Mouse (Mus musculus) left cerebral cortex, adult 18-20 months (tissue): Measurements from ENCODE around the gene Pbx1. TPM values are rescaled to one million over a fixed set of nuclear protein-coding genes. Genes with fewer than 3 reads are reported as not detected.

Source experiments
- DNase-seq, 2 experiments: peaks; one replicate each; pipeline ENCODE4 v3.0.0; 2021 to 2022; ENCODE audit warnings: low spot score in 2 of 2, mixed read lengths in 1 of 2
- total RNA-seq, 2 experiments: library from RNA; stranded (reverse); gene quantifications; 2 replicates each; pipeline ENCODE4 v1.2.3; 2021

Gene Pbx1
- total RNA-seq, 2 experiments from 2014 or later: 130 to 135 TPM

DNA sequence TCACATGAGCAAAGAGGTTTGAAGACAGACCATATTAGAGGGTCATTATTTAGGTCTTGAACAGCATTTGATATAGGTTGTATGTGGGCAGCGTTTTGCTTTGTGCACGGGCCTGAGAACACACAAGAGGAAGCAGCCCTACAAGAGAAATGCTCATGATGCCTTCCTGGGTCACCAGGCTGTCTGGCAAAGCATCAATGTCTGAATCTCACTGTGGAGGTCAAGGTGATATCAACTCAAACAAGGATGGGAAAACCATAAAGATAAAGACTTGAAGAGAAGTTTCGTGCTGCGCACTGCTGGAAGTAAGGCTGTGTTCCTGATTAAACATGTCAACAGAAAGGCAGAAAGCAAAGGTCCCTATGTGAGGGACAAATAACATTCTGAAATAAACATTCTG lies 157.8 kb downstream of the Pbx1 start:
- DNase-seq: no peak

DNA sequence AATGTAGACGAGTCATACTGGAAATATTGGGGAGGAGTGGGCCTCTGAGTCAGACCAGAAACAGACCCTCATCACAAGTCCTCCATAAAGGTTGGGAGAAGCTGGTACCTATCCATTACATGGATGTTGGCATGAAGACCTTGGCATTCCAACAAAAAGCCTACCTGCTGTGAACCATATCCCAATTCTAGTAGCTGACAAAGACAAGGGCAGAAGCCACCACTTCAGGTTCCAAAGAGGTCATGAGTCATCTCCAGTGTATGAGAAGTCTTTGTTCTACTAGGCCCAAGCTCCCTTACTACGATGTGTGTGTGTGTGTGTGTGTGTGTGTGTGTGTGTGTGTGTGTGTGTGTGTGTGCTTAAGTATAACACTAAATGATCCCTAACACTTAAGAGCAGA lies 160.0 kb downstream of the Pbx1 start:
- no peak for DNase-seq

DNA sequence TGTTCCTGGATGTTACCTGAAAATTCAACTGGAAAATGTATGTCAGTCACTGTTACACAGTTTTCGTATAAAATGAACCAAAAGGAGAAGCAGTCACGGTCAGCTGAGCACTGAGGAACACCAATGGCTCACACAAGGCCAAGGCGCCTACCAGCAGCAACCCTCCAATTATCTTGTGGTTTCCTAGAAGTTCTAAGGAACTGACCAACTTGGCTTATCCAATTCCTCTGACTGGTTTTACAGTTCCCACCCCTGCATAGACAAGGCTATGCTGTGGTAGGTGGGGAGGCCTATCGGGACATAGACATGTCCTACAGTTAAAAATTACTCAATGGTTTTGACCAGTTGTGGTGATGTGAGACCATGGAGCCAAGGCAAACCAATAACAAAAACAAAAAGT lies 160.9 kb downstream of the Pbx1 start:
- no peak for DNase-seq

DNA sequence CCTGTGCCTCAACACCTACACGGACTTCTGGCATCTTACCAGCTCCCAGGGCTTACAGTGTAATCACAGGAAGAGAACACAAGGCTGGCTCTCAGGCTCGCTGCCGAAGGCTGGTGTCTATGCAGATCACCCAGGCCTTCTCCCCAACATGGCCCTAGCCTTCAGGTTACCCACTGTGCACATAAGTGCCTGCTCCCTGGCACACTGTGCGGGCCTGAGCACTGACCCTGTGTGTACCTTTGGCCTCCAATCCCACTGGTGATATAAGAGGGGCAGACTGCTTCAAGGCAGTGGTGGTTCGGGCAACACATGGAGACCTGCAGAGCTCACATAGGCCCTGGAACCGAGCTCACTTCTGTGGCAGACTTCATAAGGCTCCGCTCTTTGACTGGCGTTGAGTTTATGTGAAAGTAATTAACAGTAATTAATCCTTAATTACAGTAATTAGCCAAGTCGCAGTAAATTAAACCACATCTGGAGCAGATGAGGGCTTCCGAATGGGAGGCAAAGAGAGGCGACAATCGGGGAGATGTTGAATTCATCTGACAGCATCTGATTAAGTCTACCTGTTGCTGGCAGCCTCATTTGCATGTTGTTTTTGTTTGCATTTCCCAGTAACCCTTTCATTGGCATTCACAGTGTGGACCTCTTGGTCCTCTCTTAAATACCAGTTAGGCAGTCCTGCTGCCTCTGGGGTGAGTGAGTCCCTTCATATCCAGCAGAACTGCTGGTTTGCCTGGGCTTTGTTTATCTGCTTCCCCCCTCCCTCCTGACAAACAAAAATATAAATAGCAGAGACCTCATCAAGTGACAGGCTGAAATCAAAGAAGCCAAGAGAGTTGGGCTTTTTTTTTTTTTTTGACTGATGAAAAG lies 163.1 kb downstream of the Pbx1 start:
- DNase-seq: no peak

DNA sequence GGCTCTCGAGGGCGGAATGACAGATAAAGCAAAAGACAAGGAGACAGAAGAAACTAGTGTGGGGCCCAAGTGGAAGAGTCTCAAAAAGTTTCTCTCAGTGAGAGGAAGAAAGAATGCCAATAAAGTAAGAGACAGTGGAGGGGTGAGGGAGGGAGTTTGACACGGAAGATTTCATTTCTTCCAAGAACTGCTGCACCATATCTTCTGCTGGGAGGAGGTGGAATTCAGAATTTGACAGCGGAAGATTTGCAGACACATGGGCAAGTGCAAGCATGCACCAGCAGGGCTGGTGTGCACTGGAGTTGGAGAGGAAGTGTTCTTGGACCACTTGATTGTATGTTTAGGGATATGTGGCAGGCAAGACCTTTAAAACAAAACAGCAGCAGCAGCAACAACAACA lies 163.8 kb downstream of the Pbx1 start:
- no peak for DNase-seq

DNA sequence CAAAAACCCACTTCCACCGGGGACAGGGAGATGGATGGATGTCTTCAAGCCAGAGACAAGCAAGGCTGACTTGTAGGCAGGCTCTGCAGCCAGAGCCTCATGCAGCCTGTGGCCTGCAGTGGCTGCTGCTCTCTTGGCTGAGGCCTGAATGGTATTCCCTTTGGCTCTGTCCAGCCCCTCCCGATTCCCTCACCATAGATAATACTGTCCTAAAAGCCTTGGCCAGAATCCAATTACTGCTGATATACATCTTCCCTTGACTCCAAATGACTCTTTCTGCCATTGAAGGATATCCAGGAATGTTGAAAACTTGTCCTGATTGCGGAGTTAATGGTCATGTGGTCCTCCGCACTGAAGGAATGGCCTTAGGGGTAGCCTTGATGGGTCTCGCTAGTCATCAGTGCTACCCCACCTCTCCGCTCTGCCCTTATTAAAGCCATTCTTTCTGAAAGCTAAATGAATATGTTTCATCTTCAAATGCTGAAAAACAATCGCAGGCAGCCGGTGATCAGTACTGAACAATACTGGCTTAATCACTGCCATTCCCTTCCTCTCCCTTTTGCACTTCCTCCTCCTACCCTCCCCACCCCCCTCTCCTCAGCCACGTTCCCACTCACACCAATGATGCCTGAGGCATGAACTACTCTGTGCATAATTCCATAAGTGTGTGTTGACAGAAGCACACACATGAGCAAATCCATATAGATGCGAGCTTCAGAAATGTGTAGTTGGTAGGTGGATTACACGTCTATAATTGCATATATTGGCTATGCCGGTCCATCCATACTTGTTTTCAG lies 166.3 kb downstream of the Pbx1 start:
- DNase-seq: no peak

DNA sequence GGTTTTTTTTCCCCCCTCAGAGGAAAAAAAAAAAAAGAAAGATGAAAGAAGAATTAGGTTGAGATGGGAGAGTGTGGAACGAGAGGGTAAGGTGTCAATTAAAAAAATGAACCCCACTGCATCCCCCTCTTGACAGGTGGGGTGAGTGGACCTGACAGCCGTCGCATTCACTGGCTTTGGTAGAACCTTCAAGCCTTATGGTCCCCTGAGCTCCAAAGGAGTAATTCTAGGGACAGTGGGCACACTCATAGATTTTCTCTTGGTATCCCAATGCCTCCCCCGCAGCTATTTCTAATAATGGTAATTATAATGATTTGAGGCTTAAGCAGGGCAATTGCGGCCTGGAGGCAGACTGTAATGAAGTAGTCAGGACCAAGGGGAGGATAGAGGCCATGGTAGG lies 167.0 kb downstream of the Pbx1 start:
- no peak for DNase-seq

DNA sequence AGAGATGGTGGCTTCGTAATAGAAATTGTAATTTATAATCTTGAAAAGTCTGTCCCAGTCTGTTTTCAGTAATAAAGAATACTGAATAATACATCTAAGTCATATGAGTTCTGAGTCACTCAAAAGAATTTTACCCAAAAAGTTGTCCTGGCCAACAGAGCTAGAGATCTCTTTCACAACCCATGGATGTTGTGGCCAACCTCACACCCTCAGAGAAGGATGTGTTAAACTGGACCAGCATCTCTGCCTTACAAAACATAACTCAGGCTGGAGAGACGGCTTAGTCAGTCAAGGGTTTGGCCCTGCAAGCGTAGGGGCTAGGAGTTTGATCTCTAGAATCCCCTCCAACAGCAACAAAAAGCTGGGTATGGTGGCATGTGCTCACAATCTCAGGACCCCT lies 171.7 kb downstream of the Pbx1 start:
- DNase-seq: no peak

DNA sequence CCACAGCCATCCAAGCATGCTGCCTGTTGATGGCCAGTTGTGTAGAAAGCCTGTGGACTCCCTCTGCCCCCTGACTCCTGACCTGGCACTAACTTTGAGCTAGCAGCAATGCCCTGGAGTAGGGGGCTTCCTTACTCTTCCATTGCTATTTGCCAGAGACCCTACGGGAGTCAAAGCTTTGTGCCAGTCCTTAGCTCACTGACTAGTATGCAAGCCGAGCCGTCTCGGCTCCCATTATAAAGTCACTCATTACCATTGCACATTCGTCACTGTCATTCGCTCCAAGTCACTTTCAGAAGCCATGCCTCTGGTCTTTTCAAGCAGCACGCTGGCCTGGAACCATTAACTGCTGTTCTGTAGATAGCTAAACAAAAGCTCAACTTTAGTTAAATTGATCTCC lies 173.2 kb downstream of the Pbx1 start:
- DNase-seq: no peak

DNA sequence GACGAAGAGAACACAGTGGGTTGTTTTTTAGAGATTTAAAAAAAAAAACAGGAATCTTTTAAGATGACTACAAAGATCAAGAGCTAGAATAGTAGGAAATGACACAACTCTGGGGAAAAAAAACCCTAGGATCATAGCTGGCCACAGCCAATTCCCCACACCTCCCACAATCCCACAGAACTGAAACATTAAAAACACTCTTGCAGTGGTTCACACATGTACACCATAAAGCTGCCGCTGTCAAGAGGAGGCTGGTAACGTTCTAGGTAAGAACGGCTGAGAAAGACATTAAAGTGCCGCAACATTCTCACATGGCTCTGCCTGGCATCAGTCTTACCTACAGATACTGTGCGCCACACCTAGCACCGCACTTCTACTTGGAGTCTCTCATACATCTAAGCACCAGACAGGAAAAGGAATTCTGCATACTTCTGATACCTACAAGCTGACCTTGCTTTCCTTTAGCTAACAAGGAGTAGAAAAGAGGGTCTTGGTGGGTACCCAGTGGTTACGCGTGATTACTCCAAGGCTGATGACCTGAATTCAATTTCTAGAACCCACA lies 176.6 kb downstream of the Pbx1 start:
- peak in 1 of 2 experiments; percentile 18 for DNase-seq

DNA sequence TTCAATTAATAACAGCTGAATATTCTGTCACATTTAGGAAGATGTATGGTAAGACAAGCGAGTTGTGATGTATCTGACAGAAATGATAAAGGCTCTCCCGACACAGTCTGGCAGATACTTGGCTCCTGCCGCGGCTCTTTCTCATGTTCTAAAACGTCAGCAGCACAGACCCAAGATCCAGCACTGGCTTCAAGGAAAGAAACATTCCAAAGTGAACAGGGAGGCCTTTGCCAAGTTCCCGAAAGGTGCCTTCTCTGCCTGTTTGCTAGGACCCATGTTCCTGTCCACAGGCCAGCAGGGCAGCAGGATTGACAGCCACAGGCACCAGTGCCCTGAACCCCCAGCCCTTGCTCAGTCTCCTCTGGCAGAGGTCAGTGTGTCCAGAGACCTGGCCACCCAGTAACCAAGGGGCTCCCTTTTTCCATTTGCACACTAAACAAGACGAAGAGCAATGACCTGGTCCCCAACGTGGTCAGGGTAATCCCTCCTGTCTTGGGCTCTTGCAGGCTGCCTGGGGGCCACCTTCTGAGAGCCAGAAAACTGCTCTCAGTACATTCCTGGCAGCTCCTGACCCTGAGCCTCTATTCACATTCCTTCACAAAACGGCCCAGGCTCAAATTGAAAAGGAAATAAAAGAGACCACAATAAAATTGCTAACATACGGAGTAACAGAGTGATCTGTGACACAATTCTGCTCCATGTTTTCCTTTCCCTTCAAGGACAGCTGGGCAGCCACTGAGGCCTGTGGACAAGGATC lies 184.9 kb downstream of the Pbx1 start:
- peak in 1 of 2 experiments; percentile 11 for DNase-seq

DNA sequence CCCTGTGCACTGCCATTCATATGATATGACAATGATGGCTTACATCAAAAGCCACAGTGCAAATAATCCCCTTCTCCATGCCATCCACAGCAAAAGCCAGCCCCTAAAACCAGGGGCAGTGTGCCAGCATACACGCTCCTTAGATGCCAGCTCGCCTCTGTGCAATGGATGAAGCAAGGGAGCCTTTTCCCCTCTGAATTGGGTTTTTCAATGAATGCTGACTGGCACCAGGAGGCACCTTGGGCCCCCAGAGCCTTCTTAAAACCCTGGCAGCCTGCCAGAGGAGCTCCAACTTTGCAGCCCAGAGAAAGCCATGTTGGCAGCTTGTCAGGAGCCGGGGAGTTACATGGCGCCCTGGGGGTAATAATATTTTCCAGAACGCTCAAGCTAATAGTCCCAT lies 186.5 kb downstream of the Pbx1 start:
- DNase-seq: no peak

DNA sequence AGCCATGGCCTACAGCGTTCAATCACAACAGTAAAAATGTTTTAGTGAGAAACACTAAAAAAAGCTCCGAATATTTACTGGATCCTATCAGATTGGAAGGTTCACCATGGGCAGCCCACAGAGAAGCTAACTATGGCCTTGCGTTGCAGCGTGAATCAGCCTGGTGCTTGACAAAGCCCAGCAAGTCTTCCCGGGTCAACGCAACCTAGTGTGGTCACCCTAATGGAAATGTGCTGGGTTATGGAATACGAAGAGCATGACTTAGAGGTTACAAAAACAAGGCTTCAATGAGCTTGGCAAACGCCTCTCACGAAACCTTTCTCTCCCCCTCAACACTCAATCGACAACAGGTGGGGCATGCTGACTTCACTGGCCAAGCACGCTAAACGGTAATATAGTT lies 188.3 kb downstream of the Pbx1 start:
- DNase-seq: no peak

DNA sequence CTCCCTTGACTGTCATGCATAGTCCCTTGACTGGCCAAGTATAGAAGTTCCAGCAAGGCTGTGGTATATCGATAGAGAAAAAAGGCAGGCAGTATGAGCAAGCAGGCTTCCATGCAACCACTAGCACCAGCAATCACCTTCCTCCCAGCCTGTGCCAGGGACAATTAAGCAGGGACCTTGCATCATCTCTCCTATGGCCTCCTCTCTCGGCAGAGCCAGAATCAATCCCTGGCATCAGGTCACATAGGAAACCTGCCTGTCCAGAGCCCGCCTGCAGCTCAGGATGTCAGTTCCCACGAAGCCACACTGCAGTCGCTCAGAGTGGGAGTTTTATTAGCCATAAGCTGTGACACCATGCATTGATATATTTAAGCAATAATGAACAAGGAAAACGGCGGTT lies 189.0 kb downstream of the Pbx1 start:
- no peak for DNase-seq

DNA sequence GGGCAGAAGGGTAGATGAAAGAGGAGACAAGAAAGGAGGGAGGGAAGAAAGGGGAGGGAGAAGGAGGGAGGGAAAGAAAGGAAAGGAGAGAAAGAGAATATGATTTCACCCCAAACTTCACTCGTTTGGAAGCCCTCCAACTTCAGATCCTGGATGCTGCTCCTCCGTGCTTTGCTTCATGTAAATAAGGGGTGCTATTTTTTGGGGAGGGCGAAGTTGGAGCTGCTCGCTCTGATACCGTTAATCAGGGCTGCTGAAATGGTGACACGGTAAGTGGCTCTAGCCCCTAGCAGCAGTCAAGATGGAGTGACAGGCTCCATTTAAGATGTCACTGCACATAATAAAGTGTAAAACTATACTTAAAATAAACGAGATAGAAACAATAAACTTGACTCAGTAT lies 190.8 kb downstream of the Pbx1 start:
- no peak for DNase-seq

DNA sequence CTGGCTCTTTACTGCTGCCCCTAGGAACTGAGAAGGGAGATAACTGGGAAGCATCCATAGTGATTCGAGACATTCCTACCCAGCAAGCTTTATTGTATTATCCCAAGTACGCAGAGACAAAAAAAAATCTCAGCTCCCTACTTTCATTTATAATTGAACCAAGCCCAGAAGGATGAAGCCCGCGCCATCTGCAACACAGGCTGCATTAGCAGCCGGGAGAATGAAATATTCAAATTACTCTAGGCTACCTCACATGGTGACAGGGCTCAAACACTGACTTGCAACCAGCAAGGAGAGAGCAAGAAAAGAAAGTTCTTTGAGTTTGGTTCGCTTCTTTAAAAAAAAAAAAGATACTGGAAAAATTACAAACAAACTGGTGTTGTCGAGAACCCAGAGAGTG lies 191.2 kb downstream of the Pbx1 start:
- no peak for DNase-seq

DNA sequence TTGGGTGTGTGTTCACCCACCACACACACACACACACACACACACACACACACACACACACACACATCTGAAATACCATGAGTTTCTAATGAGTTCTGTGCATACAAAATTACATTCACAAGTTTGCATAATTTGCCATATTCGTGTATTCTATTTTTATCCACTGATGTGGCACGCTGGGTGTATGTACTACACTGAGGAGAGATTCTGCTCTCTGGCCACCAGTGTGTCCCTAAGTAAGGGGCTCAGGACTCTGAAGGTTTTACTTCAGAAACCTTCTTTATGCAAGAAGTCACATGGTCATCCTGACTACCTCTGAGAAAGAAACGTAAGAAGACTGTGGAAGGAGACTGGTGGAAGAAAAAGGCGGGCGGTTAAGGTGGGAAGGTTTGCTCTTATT lies 191.7 kb downstream of the Pbx1 start:
- DNase-seq: no peak

DNA sequence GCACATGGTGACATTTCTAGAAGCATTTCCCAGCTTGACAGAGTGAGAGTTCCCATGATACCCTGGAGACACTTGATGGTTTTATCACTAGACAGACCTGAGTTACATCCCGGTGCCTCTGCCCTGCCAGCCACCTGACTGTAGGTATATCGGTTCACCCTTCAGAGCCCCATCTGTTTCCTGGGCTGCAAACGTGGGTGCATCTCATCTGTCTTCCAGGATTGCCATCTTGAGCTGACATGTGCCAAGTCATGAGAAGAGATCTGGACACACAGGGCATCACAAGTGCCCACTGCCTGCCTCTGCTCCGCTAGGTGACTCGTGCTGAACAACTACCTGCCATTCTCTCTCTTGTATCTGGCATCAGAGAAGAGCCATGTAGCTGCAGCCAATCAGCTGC lies 196.0 kb downstream of the Pbx1 start:
- no peak for DNase-seq

DNA sequence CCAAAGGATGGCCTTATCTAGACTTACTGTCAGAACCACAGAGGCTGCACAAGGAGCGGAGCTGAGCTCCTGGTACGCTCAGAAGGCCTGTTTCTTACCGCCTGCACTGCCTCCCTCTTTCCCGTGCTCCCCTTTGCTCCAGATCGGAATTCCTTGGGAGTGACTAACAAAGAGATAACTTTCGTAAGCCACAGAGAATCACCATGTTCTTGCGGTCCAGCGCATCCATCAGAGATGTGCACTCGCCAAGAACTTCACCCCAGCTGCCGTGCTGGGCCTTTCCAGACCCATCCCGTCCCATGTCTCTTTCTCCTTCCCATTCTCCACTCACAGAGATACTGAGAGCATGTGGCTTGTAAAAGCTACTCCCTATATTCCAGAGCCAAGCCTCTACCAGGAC lies 197.7 kb downstream of the Pbx1 start:
- no peak for DNase-seq

DNA sequence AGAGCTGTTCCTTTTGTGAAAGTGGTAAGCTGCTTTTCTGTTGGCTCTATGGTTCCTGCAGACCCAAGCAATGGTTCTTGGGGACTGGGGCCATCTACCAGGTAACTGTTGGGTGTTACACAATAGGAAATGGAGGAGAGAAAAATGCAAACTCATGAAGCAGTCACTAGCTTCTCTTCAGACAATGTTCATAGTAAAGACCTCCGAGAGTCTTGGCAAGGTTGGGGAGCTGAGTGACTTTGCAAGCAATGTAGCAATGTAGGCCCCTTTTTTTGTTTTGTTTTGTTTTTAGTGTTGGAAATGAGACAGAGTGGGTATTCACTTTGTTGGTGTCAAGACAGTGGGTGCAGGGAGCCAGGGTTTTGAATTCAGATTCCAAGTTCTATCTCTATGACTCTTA lies 198.9 kb downstream of the Pbx1 start:
- no peak for DNase-seq
